Mouse (Mus musculus) forebrain, postnatal 0 days (tissue): ENCODE results near the gene Cfap20. TPM values are rescaled to one million over a fixed set of nuclear protein-coding genes. Genes with fewer than 3 reads are reported as not detected.

Experiments used
- ATAC-seq: fragments of 200-750 bp; cut with Nextera tagmentation; 2 replicates; pipeline ENCODE4 v1.8.0; 2017; ENCODE audit warnings: mild to moderate bottlenecking, moderate library complexity
- DNase-seq: peaks from one replicate; pipeline ENCODE4 v3.0.0-alpha.2; 2015
- H3K27ac ChIP-seq: fragments of 300-500 bp; sonication (generic); 2 replicates; pipeline ENCODE4 v1.5.1; 2014; ENCODE audit warnings: low read depth, mild to moderate bottlenecking, antibody characterized with exemption, low read length, moderate library complexity, mixed read lengths
- H3K27me3 ChIP-seq: fragments of 300-500 bp; sonication (generic); 2 replicates; pipeline ENCODE4 v1.6.1; 2014; ENCODE audit warnings: mild to moderate bottlenecking, low read length, mixed read lengths; ENCODE audit not compliant: insufficient read depth
- H3K36me3 ChIP-seq: fragments of 300-500 bp; sonication (generic); 2 replicates; pipeline ENCODE4 v1.6.1; 2014; ENCODE audit warnings: mild to moderate bottlenecking, moderate library complexity; ENCODE audit not compliant: insufficient read depth
- H3K4me1 ChIP-seq: fragments of 300-500 bp; sonication (generic); 2 replicates; pipeline ENCODE4 v1.6.1; 2014; ENCODE audit warnings: antibody characterized with exemption; ENCODE audit not compliant: insufficient read depth
- H3K4me2 ChIP-seq: fragments of 300-500 bp; sonication (generic); 2 replicates; pipeline ENCODE4 v1.6.1; 2014; ENCODE audit warnings: low read depth, mild to moderate bottlenecking, moderate library complexity
- H3K4me3 ChIP-seq: fragments of 300-500 bp; sonication (generic); 2 replicates; pipeline ENCODE4 v1.5.1; 2014; ENCODE audit warnings: low read depth, low read length, mixed read lengths
- H3K9ac ChIP-seq: fragments of 300-500 bp; sonication (generic); 2 replicates; pipeline ENCODE4 v1.6.1; 2014; ENCODE audit warnings: mild to moderate bottlenecking
- H3K9me3 ChIP-seq: fragments of 300-500 bp; sonication (generic); 2 replicates; pipeline ENCODE4 v1.6.1; 2016; ENCODE audit warnings: low read length
- CTCF ChIP-seq: sonication (generic); IDR thresholded peaks from 2 replicates; pipeline ENCODE4 v1.5.1; 2016; ENCODE audit warnings: antibody characterized with exemption, control low read depth, low read depth
- WGBS: fragments of 180-500 bp; shearing (Covaris S2); extraction: QIAGEN DNeasy Blood & Tissue Kit; methylation state at CpG from one replicate; pipeline ENCODE4 v1.1.7; 2014; 5-methylcytosine and 5-hydroxymethylcytosine counted together
- polyA plus RNA-seq: library from polyadenylated mRNA; unstranded; fragments of >200 nt; fragmentation: Nextera tagmentation; extraction: Ambion mirVana; gene quantifications from 2 replicates; pipeline ENCODE4 v1.2.1, GENCODE M21; 2015
- total RNA-seq: library from RNA; depleted of rRNA; stranded (reverse); fragments of >200 nt; gene quantifications from 2 replicates; pipeline ENCODE4 v1.2.3, GENCODE M21; 2014

The Cfap20 gene
- total and polyA plus RNA-seq, 2 experiments from 2014 or later, result 88.8 to 125 TPM

DNA sequence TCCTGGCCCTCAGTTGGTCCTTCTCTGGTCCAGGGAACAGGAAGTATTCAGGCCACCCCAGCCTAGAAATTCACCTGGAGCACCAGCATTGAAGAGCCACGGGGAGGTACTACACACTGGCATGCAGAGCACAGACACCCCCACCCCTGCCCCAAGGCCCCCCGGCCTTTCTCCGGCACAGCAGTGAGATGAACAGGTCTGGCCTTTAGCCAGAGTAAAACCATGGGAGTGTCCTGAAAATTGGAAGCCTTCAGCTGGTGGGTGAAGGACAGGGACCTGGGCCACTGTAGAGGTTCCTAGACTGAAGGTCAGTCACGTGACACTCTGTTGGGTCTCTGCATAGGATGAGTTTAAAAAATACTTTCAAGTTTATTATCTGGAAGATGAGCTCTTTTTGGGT is 10.4 kb upstream of the Cfap20 start:
- H3K9ac ChIP-seq, result no peak overlapping the region
- H3K4me3 ChIP-seq, result no peak overlapping the region
- no peak overlapping the region for H3K27ac ChIP-seq
- ATAC-seq (no peak), DNase-seq (no peak)
- peaks cover 27% of the 10 kb centered on the region for H3K36me3 ChIP-seq
- 79% methylated on average over 4 of the region's 4 CpGs for WGBS
- no peaks in the 10 kb centered on the region for H3K4me1 ChIP-seq
- no peak overlapping the region for H3K4me2 ChIP-seq
- no peaks in the 10 kb centered on the region for H3K9me3 ChIP-seq
- H3K27me3 ChIP-seq, result no peaks in the 10 kb centered on the region
- no peak for TF ChIP-seq CTCF

DNA sequence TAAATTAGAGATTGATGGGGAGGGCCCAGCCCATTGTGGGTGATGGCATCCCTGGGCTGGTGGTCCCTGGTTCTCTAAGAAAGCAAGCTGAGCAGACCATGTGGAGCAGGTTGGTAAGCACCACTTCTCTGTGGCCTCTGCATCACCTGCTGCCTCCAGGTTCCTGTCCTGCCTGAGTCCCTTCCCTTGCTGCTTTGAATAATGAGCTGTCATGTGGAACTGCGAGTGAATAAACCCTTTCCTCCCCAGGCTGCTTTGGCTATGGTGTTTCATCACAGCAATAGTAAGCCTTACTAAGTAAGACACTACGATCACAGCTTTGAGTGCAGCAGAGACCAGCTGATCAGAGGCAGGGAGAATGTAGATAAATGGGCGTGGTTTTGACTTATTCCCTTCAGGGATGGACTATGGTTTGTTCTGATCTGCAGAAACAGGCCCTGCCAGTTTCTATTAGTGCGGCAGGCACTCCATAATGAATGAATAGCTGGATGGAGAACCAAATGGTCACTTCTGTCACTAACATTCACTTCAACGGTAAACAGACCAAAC is 6.9 kb upstream of the Cfap20 start:
- Histone ChIP-seq H3K36me3 (no peaks in the 10 kb centered on the region), H3K4me1 (no peaks in the 10 kb centered on the region), H3K27ac (no peak overlapping the region), H3K4me3 (no peak overlapping the region), H3K9ac (no peak overlapping the region), H3K9me3 (no peaks in the 10 kb centered on the region), H3K4me2 (no peak overlapping the region), H3K27me3 (no peaks in the 10 kb centered on the region)
- DNase-seq (no peak), ATAC-seq (no peak)
- no peak for TF ChIP-seq CTCF
- WGBS, result 60% methylated on average over 5 of the region's 5 CpGs

DNA sequence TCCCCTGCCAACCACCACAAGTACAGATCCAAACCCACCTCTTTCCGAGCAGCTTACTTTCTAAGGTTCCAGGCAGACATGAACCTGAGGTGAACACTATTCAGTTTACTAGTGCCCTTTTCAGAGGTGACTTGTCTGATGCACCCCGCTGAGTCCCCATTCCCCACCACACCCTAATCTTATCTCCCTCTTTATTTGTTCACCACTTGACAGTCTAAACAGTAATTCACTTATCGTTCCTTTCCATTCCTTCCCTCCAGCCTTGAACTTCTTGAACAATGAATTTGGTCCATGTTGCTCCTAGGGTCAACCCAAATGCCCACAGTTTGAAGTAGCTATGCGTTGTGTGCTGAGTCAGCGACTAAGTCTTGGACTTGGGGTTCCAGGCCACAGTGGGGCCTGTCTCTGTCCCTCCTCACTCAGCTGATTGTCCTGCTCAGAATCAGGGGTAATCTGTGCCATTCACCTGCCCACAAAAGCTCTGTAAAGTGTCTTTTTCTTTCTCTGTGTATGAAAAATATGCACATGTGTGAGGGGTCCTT is 5.6 kb upstream of the Cfap20 start:
- H3K36me3 ChIP-seq, result no peaks in the 10 kb centered on the region
- 89% methylated on average over 5 of the region's 5 CpGs for WGBS
- ATAC-seq (no peak), DNase-seq (no peak)
- no peaks in the 10 kb centered on the region for H3K27me3 ChIP-seq
- H3K9me3 ChIP-seq, result no peaks in the 10 kb centered on the region
- TF ChIP-seq CTCF, result no peak
- no peaks in the 10 kb centered on the region for H3K4me1 ChIP-seq
- no peak overlapping the region for H3K9ac ChIP-seq
- no peak overlapping the region for H3K27ac ChIP-seq
- no peak overlapping the region for H3K4me3 ChIP-seq
- H3K4me2 ChIP-seq, result no peak overlapping the region

DNA sequence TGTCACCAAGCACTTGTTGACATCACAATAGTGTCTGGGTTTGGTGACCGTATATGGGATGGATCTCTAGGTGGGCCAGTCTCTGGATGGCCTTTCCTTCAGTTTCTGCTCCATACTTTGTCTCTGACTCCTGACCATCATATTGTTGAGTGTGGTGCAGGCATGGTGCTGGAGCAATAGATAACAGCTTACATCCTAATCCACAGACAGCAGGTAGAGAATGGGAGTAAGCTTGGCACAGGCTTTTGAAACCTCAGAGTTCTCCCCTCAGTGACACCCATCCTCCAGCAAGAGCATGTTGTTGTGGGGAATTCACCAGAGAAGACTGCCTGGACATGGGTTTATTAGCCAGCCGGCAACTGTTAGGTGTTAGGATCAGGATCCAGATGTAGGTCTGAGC is 4.8 kb upstream of the Cfap20 start:
- H3K4me3 ChIP-seq, result no peak overlapping the region
- no peak for DNase-seq
- no peaks in the 10 kb centered on the region for H3K27me3 ChIP-seq
- no peaks in the 10 kb centered on the region for H3K4me1 ChIP-seq
- ATAC-seq, result no peak
- WGBS, result 92% methylated on average over 2 of the region's 2 CpGs
- no peak overlapping the region for H3K9ac ChIP-seq
- H3K36me3 ChIP-seq, result no peaks in the 10 kb centered on the region
- TF ChIP-seq CTCF, result no peak
- no peak overlapping the region for H3K4me2 ChIP-seq
- H3K27ac ChIP-seq, result no peak overlapping the region
- H3K9me3 ChIP-seq, result no peaks in the 10 kb centered on the region

DNA sequence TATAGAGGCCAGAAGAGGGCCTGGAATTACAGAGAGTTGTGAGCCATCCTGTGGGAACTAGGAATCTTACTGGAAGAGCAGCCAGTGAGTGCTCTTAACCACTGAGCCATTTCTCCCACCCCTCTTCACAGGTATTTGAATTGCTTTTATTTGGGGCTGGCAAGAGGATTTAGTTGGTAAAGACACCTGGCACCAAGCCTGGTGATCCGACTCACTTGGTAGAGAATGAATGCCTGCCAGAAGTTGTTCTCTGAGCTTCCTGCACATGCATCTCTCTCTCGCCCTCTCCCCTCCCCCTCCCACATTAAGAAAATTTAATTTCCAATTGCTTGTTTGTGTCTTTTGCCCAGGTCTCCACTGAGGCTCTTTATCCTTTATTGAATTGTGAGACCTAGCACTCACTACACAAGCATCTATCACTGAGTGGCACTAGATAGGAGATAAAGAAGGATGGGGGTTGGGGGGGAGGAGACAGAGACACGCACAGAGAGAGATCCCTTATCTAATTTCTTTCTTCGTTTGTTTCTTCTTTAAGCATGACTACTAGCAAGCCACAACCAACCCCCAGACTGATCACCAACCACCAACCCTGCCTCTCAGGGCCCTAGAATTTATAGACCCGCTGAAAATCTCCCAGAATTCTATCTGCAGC is 2.8 kb upstream of the Cfap20 start:
- no peak overlapping the region for H3K4me3 ChIP-seq
- peaks cover 12% of the 10 kb centered on the region for H3K4me1 ChIP-seq
- no peak overlapping the region for H3K9ac ChIP-seq
- no peaks in the 10 kb centered on the region for H3K36me3 ChIP-seq
- no peak for TF ChIP-seq CTCF
- ATAC-seq, result no peak
- no peak overlapping the region for H3K27ac ChIP-seq
- DNase-seq, result no peak
- H3K27me3 ChIP-seq, result no peaks in the 10 kb centered on the region
- no peak overlapping the region for H3K4me2 ChIP-seq
- no peaks in the 10 kb centered on the region for H3K9me3 ChIP-seq
- whole genome bisulfite sequencing, result 54% methylated on average over 5 of the region's 5 CpGs

DNA sequence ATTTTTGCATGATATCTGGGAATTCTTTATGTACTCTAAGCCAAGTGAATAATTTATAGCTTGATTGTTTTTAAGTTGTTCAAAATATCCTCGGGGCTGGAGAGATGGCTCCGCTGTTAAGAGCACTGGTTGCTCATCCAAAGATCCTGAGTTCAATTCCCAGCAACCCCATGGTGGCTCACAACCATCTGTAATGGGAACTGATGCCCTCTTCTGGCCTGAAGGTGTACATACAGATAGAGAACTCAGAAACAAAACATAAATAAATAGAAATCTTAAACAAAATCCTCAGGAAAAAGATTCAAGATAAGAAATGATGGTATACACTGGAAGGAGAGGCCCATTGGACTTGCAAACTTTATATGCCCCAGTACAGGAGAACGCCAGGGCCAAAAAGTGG is 1.3 kb upstream of the Cfap20 start:
- H3K9me3 ChIP-seq, result no peaks in the 10 kb centered on the region
- DNase-seq, result no peak
- H3K27ac ChIP-seq, result no peak overlapping the region
- no peak overlapping the region for H3K4me2 ChIP-seq
- H3K9ac ChIP-seq, result no peak overlapping the region
- peak; percentile 36 for TF ChIP-seq CTCF
- no peaks in the 10 kb centered on the region for H3K36me3 ChIP-seq
- H3K4me3 ChIP-seq, result no peak overlapping the region
- H3K27me3 ChIP-seq, result no peaks in the 10 kb centered on the region
- no peak for ATAC-seq
- peaks cover 12% of the 10 kb centered on the region for H3K4me1 ChIP-seq
- WGBS, result 87% methylated on average over 3 of the region's 3 CpGs

DNA sequence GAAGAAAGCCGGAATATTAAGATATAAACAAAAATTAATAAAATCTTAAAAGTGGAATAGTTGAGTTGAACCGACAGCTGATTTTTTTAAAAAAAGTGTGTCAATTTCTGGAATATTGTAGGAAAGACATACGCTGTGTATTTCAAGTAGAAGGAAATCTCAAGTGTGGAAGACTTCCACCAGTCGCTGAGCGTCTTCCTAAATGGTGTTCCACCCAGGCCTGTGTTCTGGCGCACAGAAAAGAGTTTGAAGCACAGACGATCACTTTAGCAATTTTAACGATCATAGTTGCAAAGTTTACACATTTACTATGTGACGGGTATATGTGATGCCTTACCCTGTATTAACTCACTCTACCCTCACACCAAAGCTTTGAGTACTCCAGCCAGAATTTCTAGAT is 802 bp upstream of the Cfap20 start:
- H3K4me1 ChIP-seq, result peaks cover 12% of the 10 kb centered on the region
- H3K9ac ChIP-seq, result no peak overlapping the region
- TF ChIP-seq CTCF, result no peak
- H3K9me3 ChIP-seq, result no peaks in the 10 kb centered on the region
- H3K27me3 ChIP-seq, result no peaks in the 10 kb centered on the region
- H3K27ac ChIP-seq, result peak overlapping the region; percentile 74; the same call in 1 of the 2 replicates
- H3K36me3 ChIP-seq, result no peaks in the 10 kb centered on the region
- peak overlapping the region; percentile 72 for H3K4me2 ChIP-seq
- 75% methylated on average over 9 of the region's 9 CpGs for WGBS
- ATAC-seq (no peak), DNase-seq (peak; percentile 24)
- H3K4me3 ChIP-seq, result peak overlapping the region; percentile 64
